Mouse (Mus musculus) ovary, postnatal 36 days (tissue): ENCODE results near the gene Creb5.

ENCODE experiments used
- DNase-seq: peaks from one replicate; pipeline ENCODE4 v3.0.0; 2022; ENCODE audit warnings: low spot score, mixed read lengths

Creb5 gene

GRCm38 (mm10) chr6:53545989-53546388 is 258.9 kb downstream of the Creb5 start:
- no peak for DNase-seq

- DNase-seq = no peak
Observed at GRCm38 (mm10) chr6:53548236-53548635, 261.2 kb downstream of the Creb5 start.

GRCm38 (mm10) chr6:53549409-53549808 is 262.3 kb downstream of the Creb5 start:
- no peak for DNase-seq

GRCm38 (mm10) chr6:53556050-53556449 is 269.0 kb downstream of the Creb5 start:
- peak; percentile 24 for DNase-seq

- no peak for DNase-seq
Observed at GRCm38 (mm10) chr6:53560928-53561327, 273.9 kb downstream of the Creb5 start.

- no peak for DNase-seq
Observed at GRCm38 (mm10) chr6:53562586-53562985, 275.5 kb downstream of the Creb5 start.

- DNase-seq = no peak
Observed at GRCm38 (mm10) chr6:53563546-53564185, 276.6 kb downstream of the Creb5 start.

GRCm38 (mm10) chr6:53569436-53569835 is 282.4 kb downstream of the Creb5 start:
- no peak for DNase-seq

- DNase-seq = no peak
Observed at GRCm38 (mm10) chr6:53570906-53571305, 283.8 kb downstream of the Creb5 start.

- DNase-seq = no peak
Observed at GRCm38 (mm10) chr6:53571571-53572122, 284.6 kb downstream of the Creb5 start.

GRCm38 (mm10) chr6:53572456-53572855 is 285.4 kb downstream of the Creb5 start:
- no peak for DNase-seq

- peak; percentile 62 for DNase-seq
Observed at GRCm38 (mm10) chr6:53572979-53573710, 286.1 kb downstream of the Creb5 start.

GRCm38 (mm10) chr6:53573711-53574065 is 286.6 kb downstream of the Creb5 start:
- no peak for DNase-seq

- DNase-seq = no peak
Observed at GRCm38 (mm10) chr6:53574097-53574496, 287.0 kb downstream of the Creb5 start.

GRCm38 (mm10) chr6:53575191-53575590 is 288.1 kb downstream of the Creb5 start:
- no peak for DNase-seq

GRCm38 (mm10) chr6:53575836-53576235 is 288.8 kb downstream of the Creb5 start:
- no peak for DNase-seq

- DNase-seq = no peak
Observed at GRCm38 (mm10) chr6:53576841-53577240, 289.8 kb downstream of the Creb5 start.

GRCm38 (mm10) chr6:53577776-53578175 is 290.7 kb downstream of the Creb5 start:
- no peak for DNase-seq

- no peak for DNase-seq
Observed at GRCm38 (mm10) chr6:53580346-53580745, 293.3 kb downstream of the Creb5 start.

- DNase-seq = no peak
Observed at GRCm38 (mm10) chr6:53583234-53583875, 296.3 kb downstream of the Creb5 start.

GRCm38 (mm10) chr6:53584718-53585405 is 297.8 kb downstream of the Creb5 start:
- DNase-seq = no peak

- DNase-seq = no peak
Observed at GRCm38 (mm10) chr6:53589746-53590145, 302.7 kb downstream of the Creb5 start.
